Mouse (Mus musculus) kidney, embryonic 16.5 days (tissue): ENCODE results near the gene Gabrb3. TPM values are rescaled to one million over a fixed set of nuclear protein-coding genes. Genes with fewer than 3 reads are reported as not detected.

ENCODE experiments used
- ATAC-seq: fragments of 200-750 bp; cut with Nextera tagmentation; 2 replicates; pipeline ENCODE4 v1.8.0; 2017; ENCODE audit warnings: moderate TSS enrichment; ENCODE audit not compliant: low FRiP score, low TSS enrichment
- H3K27ac ChIP-seq: fragments of 300-500 bp; sonication (generic); 2 replicates; pipeline ENCODE4 v1.5.1; 2014; ENCODE audit warnings: low read length
- H3K27me3 ChIP-seq: fragments of 300-500 bp; sonication (generic); 2 replicates; pipeline ENCODE4 v1.6.1; 2014; ENCODE audit warnings: low read length, control low read depth, mixed read lengths; ENCODE audit not compliant: insufficient read depth
- H3K36me3 ChIP-seq: fragments of 300-500 bp; sonication (generic); 2 replicates; pipeline ENCODE4 v1.6.1; 2014; ENCODE audit warnings: low read length, control low read depth, mixed read lengths; ENCODE audit not compliant: insufficient read depth
- H3K4me1 ChIP-seq: fragments of 300-500 bp; sonication (generic); 2 replicates; pipeline ENCODE4 v1.6.1; 2014; ENCODE audit warnings: low read length, control low read depth, mixed read lengths; ENCODE audit not compliant: insufficient read depth
- H3K4me2 ChIP-seq: fragments of 300-500 bp; sonication (generic); replicated peaks from 2 replicates; pipeline ENCODE4 v1.6.1; 2014; ENCODE audit warnings: low read depth, low read length
- H3K4me3 ChIP-seq: fragments of 300-500 bp; sonication (generic); 2 replicates; pipeline ENCODE4 v1.5.1; 2014; ENCODE audit warnings: mild to moderate bottlenecking, low read length
- H3K9ac ChIP-seq: fragments of 300-500 bp; sonication (generic); replicated peaks from 2 replicates; pipeline ENCODE4 v1.6.1; 2014; ENCODE audit warnings: low read length
- H3K9me3 ChIP-seq: fragments of 300-500 bp; sonication (generic); 2 replicates; pipeline ENCODE4 v1.6.1; 2016; ENCODE audit warnings: low read length, control low read depth
- WGBS: fragments of 180-500 bp; shearing (Covaris S2); extraction: QIAGEN DNeasy Blood & Tissue Kit; methylation state at CpG from one replicate; pipeline ENCODE4 v1.1.7; 2014; 5-methylcytosine and 5-hydroxymethylcytosine counted together
- polyA plus RNA-seq: library from polyadenylated mRNA; unstranded; fragments of >200 nt; fragmentation: Nextera tagmentation; extraction: Ambion mirVana; gene quantifications from 2 replicates; pipeline ENCODE4 v1.2.1, GENCODE M21; 2015

Gene Gabrb3
- polyA plus RNA-seq, 1 experiment from 2014 or later, result 1.0 TPM

DNA sequence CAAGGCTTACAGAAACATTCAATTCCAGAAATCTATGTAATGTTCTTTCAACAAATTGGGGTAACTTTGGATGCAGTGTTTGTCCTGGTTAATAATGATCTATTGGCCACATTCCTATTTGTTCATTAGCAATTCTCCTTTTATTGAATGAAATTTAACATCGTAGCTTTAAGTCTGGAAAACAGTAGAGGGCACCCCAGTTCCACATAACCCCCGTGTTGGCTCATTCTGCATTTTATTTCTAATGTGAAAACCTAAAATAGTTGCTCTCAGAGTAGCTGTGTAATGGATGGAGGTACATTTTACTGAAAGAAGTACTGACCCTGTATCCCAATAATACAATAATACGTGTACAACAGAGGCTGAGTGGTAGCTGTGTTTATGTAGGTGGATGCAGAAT, 93.5 kb downstream of the Gabrb3 start:
- Histone ChIP-seq H3K4me3 (no peak overlapping the region), H3K27ac (no peak overlapping the region), H3K36me3 (no peaks in the 10 kb centered on the region), H3K9ac (no peak overlapping the region), H3K9me3 (no peaks in the 10 kb centered on the region), H3K27me3 (peaks cover 36% of the 10 kb centered on the region), H3K4me1 (no peaks in the 10 kb centered on the region), H3K4me2 (no peak overlapping the region)
- WGBS, result 26% methylated on average over 3 of the region's 3 CpGs
- no peak for ATAC-seq

DNA sequence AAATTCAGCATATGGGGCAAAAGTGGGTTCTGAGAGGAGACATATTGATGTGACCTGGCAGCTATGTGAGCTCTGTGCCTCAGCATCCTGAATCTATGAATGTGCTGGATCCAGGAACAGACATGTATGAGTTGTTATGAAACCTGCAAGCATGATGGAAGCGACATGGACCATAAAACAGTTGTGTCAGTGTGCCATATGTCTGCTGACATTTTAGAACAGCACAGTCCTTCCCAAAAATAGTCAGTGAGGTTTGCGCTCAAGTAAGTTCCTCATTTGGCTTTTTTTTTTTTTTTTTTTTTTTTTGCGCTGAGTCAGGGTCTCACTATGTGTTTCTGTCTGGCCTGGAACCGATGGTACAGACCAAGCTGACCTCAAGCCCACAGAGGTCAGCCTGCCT, 110.0 kb downstream of the Gabrb3 start:
- H3K27me3 ChIP-seq, result no peaks in the 10 kb centered on the region
- ATAC-seq, result no peak

DNA sequence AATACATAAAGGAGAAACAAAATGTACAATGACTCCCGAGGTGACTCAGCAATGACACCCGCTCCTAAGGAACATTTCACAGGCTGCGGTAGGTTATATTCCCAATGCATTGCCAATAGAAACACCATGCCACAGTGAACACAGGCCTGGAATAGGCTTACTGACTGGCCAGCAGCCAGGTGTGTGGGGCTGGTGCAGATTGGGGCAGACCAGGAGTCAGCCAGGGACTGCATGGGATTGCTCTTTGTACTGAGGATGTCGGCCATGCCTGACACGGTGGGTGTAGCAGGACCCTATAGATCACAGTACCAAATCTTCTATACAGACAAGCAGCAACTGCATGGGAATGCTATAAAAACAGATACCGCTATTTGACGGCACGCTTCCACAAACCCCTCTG, 110.5 kb downstream of the Gabrb3 start:
- no peaks in the 10 kb centered on the region for H3K27me3 ChIP-seq
- no peaks in the 10 kb centered on the region for H3K36me3 ChIP-seq
- no peak overlapping the region for H3K9ac ChIP-seq
- H3K4me2 ChIP-seq, result no peak overlapping the region
- ATAC-seq, result no peak
- no peak overlapping the region for H3K27ac ChIP-seq
- WGBS, result 83% methylated on average over 8 of the region's 8 CpGs
- no peak overlapping the region for H3K4me3 ChIP-seq
- H3K9me3 ChIP-seq, result no peaks in the 10 kb centered on the region
- H3K4me1 ChIP-seq, result 0 out of 2 replicates have a peak, but pooled peaks cover 2% of the 10 kb centered on the region

More for the DNA sequence above, 110.0 kb downstream of the Gabrb3 start:
- H3K27ac ChIP-seq, result no peak overlapping the region
- 0 out of 2 replicates have a peak, but pooled peaks cover 2% of the 10 kb centered on the region for H3K4me1 ChIP-seq
- no peak overlapping the region for H3K9ac ChIP-seq
- no peaks in the 10 kb centered on the region for H3K9me3 ChIP-seq
- 81% methylated on average over 4 of the region's 4 CpGs for WGBS
- H3K4me2 ChIP-seq, result no peak overlapping the region
- no peak overlapping the region for H3K4me3 ChIP-seq
- no peaks in the 10 kb centered on the region for H3K36me3 ChIP-seq

DNA sequence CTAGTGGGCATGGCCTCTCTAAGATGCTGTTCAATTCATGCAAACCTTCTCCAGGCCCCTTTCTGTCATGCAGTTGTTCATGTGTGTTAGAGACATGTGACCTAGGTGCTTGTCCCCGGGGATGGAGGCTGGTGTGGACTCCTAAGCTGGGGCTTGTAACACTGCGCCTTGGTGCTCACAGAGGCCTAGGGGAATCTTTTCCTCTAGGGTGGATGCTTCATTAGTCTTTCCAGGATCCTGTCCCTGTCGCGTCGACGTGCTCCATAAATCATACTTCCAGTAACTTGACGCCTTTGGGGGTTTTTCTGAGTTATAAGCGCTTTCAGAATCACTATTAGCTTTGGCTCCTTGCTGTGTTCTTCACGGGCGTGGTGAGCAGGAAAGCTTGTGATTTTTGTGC, 113.2 kb downstream of the Gabrb3 start:
- no peak overlapping the region for H3K4me3 ChIP-seq
- H3K4me2 ChIP-seq, result no peak overlapping the region
- ATAC-seq, result no peak
- no peaks in the 10 kb centered on the region for H3K36me3 ChIP-seq
- H3K27me3 ChIP-seq, result no peaks in the 10 kb centered on the region
- 0 out of 2 replicates have a peak, but pooled peaks cover 2% of the 10 kb centered on the region for H3K4me1 ChIP-seq
- H3K9me3 ChIP-seq, result no peaks in the 10 kb centered on the region
- no peak overlapping the region for H3K27ac ChIP-seq
- H3K9ac ChIP-seq, result no peak overlapping the region
- 25% methylated on average over 10 of the region's 10 CpGs for WGBS

DNA sequence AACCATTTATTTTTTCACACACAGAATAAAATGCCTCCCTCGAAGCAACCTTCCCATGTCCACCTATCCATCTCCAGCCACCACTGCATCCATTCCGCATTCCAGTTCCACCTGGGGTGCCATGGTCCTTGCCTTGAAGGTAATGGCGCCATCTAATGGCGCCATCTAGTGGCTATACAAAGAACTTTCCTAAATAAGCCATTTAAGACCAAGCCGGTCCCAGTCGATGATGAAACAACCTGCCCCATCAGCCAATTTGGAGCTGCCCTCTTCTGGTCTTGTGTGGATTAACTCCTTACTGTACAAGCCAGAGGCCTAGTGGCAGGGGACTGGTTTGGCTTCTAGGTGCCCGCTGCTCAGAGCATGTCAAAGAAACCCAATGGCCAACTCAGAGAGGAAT, 119.1 kb downstream of the Gabrb3 start:
- no peaks in the 10 kb centered on the region for H3K27me3 ChIP-seq
- H3K27ac ChIP-seq, result no peak overlapping the region
- 19% methylated on average over 7 of the region's 7 CpGs for WGBS
- no peaks in the 10 kb centered on the region for H3K36me3 ChIP-seq
- ATAC-seq, result peak; percentile 27; the same call in 1 of the 2 replicates
- H3K4me3 ChIP-seq, result no peak overlapping the region
- H3K4me2 ChIP-seq, result no peak overlapping the region
- H3K4me1 ChIP-seq, result no peaks in the 10 kb centered on the region
- no peaks in the 10 kb centered on the region for H3K9me3 ChIP-seq
- no peak overlapping the region for H3K9ac ChIP-seq

DNA sequence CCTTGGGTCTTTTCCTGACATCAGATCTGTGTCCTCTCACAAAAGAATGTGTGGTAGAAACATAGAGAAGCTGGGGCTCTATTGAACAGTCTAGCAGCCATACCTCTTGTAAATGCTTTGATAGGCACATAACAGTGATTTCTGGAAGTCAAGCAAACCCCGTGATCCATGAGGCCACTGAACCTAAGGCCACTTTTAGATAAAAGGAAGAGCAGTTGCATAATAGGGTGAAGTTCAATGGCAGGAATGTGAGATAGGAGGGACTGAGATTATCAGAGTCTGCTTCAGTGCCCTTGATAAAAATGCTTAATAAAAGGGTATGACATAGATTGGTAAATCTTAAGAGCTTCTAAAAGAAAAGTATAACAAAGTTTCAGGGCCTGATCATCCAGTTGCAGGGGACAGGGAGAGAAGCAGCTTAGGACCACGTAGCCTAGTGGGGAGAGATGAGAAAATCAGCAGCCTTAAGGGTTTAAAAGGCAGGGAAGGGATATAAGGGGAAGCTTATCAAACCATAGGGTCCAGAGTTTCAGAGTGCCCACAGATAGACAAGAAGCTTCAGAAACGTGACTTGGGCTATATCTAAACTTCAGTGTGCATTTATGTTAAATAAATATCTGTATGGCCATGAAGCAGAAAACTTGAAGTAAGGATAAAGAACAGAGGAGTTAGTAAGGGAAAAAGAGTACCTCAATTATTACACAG, 141.4 kb downstream of the Gabrb3 start:
- Histone ChIP-seq H3K27ac (no peak overlapping the region), H3K9ac (no peak overlapping the region), H3K9me3 (no peaks in the 10 kb centered on the region), H3K4me3 (no peak overlapping the region), H3K27me3 (no peaks in the 10 kb centered on the region), H3K4me2 (no peak overlapping the region), H3K36me3 (no peaks in the 10 kb centered on the region), H3K4me1 (no peaks in the 10 kb centered on the region)
- ATAC-seq, result no peak
- WGBS, result 69% methylated on average over 3 of the region's 3 CpGs

DNA sequence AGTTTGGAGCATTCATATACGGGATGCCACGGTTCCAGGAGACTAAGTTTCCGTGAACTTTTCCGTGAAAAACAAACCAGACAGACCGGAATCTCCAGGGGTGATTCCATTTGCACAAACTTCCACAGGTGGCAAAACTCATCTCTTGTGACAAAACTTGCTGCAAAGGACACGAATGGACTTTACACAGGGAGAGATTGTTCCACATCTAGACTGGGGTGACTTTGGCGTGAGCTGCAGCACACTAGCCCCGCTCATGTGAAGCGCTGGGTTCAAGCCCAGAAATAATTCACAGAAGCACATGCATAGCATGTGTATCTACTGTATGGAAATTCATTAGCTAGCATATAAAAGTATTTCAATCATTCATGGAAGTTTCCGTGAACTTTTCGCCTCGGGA, 144.9 kb downstream of the Gabrb3 start:
- ATAC-seq, result no peak
- no peak overlapping the region for H3K4me2 ChIP-seq
- 91% methylated on average over 12 of the region's 12 CpGs for WGBS

DNA sequence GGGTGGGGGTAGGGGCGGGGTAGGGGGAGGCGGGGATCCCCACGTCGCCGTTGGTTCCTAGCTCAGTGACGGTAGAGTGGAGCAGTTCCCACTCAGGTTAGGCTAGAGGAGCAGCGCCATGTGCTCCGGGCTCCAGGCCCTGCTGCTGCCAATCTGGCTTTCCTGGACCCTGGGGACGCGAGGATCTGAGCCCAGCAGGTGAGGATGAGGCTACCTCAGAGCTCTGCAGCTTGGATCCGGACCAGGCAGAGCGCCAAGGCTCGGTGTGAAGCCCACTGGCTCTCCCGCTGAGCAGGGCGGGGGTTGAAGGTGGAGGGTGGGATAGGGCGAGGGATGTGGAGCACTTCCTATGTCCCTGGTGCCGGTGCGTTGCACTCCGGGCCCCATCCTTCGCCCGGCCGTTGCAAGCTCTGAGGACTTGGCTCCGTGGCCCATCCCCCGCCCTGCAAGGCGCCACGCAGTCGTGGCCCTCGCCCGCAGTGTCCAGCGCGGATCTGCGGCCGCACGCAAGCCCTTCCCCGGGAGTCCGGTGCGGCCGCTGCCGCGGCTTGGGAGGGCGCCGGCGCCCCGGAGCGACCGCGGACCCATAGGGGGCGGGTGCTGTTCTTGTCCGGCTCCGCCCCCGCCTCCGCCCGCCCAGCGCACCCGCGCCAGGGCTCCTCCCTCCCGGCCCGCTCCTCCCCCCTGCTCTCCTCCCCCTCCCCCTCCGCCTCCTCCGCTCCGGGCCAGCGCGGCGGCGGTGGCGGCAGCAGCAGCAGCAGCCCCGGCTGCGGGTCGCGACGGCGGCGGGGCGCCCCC, 171.2 kb downstream of the Gabrb3 start:
- Histone ChIP-seq H3K9me3 (no peaks in the 10 kb centered on the region), H3K27ac (no peak overlapping the region), H3K4me3 (peak overlapping the region; percentile 68), H3K36me3 (no peaks in the 10 kb centered on the region), H3K27me3 (peaks cover 32% of the 10 kb centered on the region), H3K4me1 (peaks cover 12% of the 10 kb centered on the region; the same call in 1 of the 2 replicates), H3K9ac (peak overlapping the region; percentile 67), H3K4me2 (peak overlapping the region; percentile 93)
- under 1% methylated on average over 51 of the region's 74 CpGs for WGBS
- ATAC-seq, result peak; percentile 95

More for the DNA sequence above, 144.9 kb downstream of the Gabrb3 start:
- H3K27ac ChIP-seq, result no peak overlapping the region
- no peaks in the 10 kb centered on the region for H3K9me3 ChIP-seq
- H3K4me1 ChIP-seq, result no peaks in the 10 kb centered on the region
- H3K36me3 ChIP-seq, result no peaks in the 10 kb centered on the region
- no peaks in the 10 kb centered on the region for H3K27me3 ChIP-seq
- no peak overlapping the region for H3K9ac ChIP-seq
- no peak overlapping the region for H3K4me3 ChIP-seq

DNA sequence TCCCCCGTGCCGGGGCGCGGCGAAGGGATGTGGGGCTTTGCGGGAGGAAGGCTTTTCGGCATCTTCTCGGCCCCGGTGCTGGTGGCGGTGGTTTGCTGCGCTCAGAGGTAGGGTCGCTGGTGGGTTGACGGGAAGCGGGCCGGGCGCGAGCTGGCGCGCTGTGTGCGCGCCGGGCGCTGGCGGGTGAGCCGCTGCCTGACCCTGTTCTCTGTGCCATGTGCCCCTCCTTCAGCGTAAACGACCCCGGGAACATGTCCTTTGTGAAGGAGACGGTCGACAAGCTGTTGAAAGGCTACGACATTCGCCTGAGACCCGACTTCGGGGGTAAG, 171.7 kb downstream of the Gabrb3 start:
- 0% methylated on average over 29 of the region's 34 CpGs for WGBS
- H3K9me3 ChIP-seq, result no peaks in the 10 kb centered on the region
- peak overlapping the region; percentile 68 for H3K4me3 ChIP-seq
- peak; percentile 62 for ATAC-seq
- peaks cover 12% of the 10 kb centered on the region; the same call in 1 of the 2 replicates for H3K4me1 ChIP-seq
- peaks cover 32% of the 10 kb centered on the region for H3K27me3 ChIP-seq
- H3K4me2 ChIP-seq, result peak overlapping the region; percentile 93
- H3K27ac ChIP-seq, result no peak overlapping the region
- peak overlapping the region; percentile 41; the same call in 1 of the 2 replicates for H3K9ac ChIP-seq
- no peaks in the 10 kb centered on the region for H3K36me3 ChIP-seq
